Mouse (Mus musculus): ENCODE results near the gene Paqr8. TPM values are rescaled to one million over a fixed set of nuclear protein-coding genes. Genes with fewer than 3 reads are reported as not detected.

Gene Paqr8
- total and polyA plus RNA-seq, 2 experiments from 2014 or later: 25.8 to 55.9 TPM

DNA sequence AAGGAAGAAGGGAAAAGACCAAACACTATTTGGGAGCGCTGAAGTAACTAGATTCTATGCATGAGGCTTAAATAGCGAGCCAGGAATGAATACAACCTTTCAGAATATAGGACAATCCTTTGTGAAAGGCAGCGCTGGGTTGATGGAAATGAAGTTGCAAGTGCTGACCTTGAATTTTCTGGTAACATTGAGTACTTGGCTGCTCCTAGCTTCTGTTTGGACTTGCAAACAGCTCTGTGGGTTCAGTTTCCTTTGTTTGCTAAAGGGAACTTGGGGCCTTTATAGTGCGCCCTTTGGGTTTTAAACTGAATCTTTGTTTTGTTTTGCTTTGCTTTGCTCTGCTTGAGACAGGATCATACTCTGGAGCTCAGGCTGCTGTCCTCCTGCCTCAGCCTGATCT is 18.1 kb downstream of the Paqr8 start:
- DNase-seq: no peak

DNA sequence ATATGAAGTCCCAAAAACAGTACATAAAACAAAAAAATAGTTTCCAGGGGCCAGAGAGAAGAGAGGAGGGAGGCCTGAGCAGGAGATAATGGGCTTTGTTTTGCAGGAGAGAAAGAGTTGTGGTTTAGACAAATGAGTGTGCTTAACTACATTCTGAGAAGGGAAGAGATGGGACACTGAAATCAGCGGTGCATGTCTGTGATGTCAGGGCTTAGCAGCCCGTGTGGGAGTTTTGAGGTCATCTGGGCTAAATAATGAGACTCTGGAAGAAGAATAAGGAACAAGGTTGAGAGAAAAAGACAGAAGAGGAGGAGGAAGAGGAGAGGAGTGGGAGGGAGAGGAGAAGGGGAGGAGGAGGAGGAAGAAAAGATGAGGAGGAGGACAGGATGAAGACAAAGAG is 21.7 kb downstream of the Paqr8 start:
- H3K9ac ChIP-seq: no peak overlapping the region
- H3K4me2 ChIP-seq (ENCODE audit: low read depth): no peak overlapping the region
- no peak for TF ChIP-seq CTCF (IDR thresholded peaks at IDR 0.05; ENCODE audit: low read depth)
- no peak overlapping the region for H3K27ac ChIP-seq (ENCODE audit: low read depth, low read length)
- no peak overlapping the region for H3K4me3 ChIP-seq (ENCODE audit: low read depth, low read length)
- DNase-seq (no peak), ATAC-seq (no peak)
- WGBS: 15% methylated on average over 2 of the region's 2 CpGs
- H3K9me3 ChIP-seq (ENCODE audit: low read length): no peaks in the 10 kb centered on the region
- H3K4me1 ChIP-seq (ENCODE audit: insufficient read depth): no peaks in the 10 kb centered on the region
- no peaks in the 10 kb centered on the region for H3K27me3 ChIP-seq (ENCODE audit: insufficient read depth, low read length)
- no peaks in the 10 kb centered on the region for H3K36me3 ChIP-seq (ENCODE audit: insufficient read depth)

More for the DNA sequence above, 18.1 kb downstream of the Paqr8 start:
- Histone ChIP-seq H3K4me3 (ENCODE audit: low read depth, low read length) (no peak overlapping the region), H3K9me3 (ENCODE audit: low read length) (no peaks in the 10 kb centered on the region), H3K4me2 (ENCODE audit: low read depth) (no peak overlapping the region), H3K27ac (ENCODE audit: low read depth, low read length) (peak overlapping the region; percentile 22; the same call in 1 of the 2 replicates), H3K9ac (no peak overlapping the region), H3K36me3 (ENCODE audit: insufficient read depth) (no peaks in the 10 kb centered on the region), H3K4me1 (ENCODE audit: insufficient read depth) (no peaks in the 10 kb centered on the region), H3K27me3 (ENCODE audit: insufficient read depth, low read length) (no peaks in the 10 kb centered on the region)
- WGBS: 19% methylated on average over 4 of the region's 4 CpGs
- ATAC-seq: no peak
- TF ChIP-seq CTCF (IDR thresholded peaks at IDR 0.05; ENCODE audit: low read depth): no peak

DNA sequence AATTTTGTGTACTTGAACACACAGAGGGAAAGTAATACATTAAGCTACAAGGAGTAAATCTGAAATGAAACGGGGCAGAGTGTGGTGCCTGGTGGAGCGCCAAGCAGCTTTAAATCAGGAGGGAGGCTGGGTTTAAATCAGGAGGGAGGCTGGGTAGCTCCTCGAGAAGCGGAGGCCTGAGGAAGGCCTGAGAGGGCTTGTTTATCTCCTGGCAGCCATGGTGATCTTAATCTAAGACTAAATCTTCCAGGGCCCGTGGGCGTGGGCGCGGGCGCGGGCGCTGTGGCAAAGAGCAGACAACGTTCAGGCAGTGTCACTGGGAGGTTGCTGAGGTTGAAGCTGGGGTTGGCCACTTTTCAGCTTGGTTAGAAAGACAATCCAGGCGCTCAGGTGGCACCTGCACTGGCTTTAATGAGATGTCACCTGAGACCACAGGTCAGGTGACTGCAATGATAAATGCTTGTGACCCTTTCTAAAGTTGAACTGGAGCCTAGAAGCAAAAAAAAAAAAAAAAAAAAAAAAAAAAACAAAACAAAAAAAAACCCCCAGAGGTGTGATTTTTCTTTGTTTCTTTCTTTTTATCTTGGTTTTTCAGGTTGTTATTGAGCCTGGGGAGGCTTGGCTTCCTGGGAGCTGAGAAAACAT is 22.2 kb downstream of the Paqr8 start:
- Histone ChIP-seq H3K36me3 (ENCODE audit: insufficient read depth) (no peaks in the 10 kb centered on the region), H3K4me3 (ENCODE audit: low read depth, low read length) (no peak overlapping the region), H3K4me2 (ENCODE audit: low read depth) (no peak overlapping the region), H3K27ac (ENCODE audit: low read depth, low read length) (no peak overlapping the region), H3K9ac (no peak overlapping the region), H3K4me1 (ENCODE audit: insufficient read depth) (no peaks in the 10 kb centered on the region), H3K9me3 (ENCODE audit: low read length) (no peaks in the 10 kb centered on the region), H3K27me3 (ENCODE audit: insufficient read depth, low read length) (no peaks in the 10 kb centered on the region)
- no peak for TF ChIP-seq CTCF (IDR thresholded peaks at IDR 0.05; ENCODE audit: low read depth)
- ATAC-seq (no peak), DNase-seq (no peak)
- WGBS: 42% methylated on average over 13 of the region's 13 CpGs

DNA sequence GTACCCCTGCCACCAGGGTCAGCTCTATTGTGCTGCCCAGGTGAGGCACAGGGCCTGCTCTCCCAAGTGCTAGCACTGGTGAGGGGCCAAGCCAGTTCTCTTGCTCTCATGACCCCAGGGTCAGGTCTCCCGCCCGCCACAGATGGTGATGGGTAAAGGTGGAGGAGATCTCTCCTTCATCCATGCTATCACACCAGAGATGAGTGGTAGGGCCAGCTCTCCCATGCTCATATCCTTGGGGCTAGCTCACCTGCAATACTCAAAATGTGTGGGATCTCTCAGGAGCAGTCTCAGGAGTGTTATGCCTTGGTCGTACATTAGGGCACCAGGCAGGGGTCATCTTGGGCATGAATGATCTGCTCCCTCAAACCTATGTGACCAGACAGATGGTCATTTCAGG is 24.4 kb downstream of the Paqr8 start:
- no peak for DNase-seq
- no peak for TF ChIP-seq CTCF (IDR thresholded peaks at IDR 0.05; ENCODE audit: low read depth)
- Histone ChIP-seq H3K36me3 (ENCODE audit: insufficient read depth) (no peaks in the 10 kb centered on the region), H3K27me3 (ENCODE audit: insufficient read depth, low read length) (no peaks in the 10 kb centered on the region), H3K4me2 (ENCODE audit: low read depth) (no peak overlapping the region), H3K27ac (ENCODE audit: low read depth, low read length) (no peak overlapping the region), H3K9me3 (ENCODE audit: low read length) (no peaks in the 10 kb centered on the region), H3K4me1 (ENCODE audit: insufficient read depth) (no peaks in the 10 kb centered on the region), H3K9ac (no peak overlapping the region), H3K4me3 (ENCODE audit: low read depth, low read length) (no peak overlapping the region)
- WGBS: 98% methylated on average over 3 of the region's 3 CpGs
- ATAC-seq: no peak

DNA sequence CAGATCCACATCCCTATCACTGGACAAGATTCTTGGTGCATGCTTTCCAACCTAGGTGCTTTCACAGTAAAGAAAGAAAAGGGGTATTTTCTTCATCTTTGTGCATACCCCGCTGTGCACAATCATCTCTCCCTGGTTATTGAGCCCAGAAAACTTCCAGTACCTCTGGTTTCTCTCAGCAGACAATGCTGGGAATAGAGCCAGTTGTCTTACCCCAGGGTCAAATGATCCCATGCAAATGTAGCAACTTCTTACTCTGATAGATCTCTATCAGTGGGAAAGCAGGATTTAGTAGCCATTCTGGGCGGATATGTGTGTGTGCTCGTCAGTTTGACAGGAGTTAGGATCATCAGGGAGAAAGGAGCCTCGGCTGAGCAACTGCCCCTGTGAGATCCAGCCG is 25.2 kb downstream of the Paqr8 start:
- Histone ChIP-seq H3K4me1 (ENCODE audit: insufficient read depth) (no peaks in the 10 kb centered on the region), H3K27ac (ENCODE audit: low read depth, low read length) (no peak overlapping the region), H3K9ac (no peak overlapping the region), H3K9me3 (ENCODE audit: low read length) (no peaks in the 10 kb centered on the region), H3K27me3 (ENCODE audit: insufficient read depth, low read length) (no peaks in the 10 kb centered on the region), H3K4me3 (ENCODE audit: low read depth, low read length) (no peak overlapping the region), H3K4me2 (ENCODE audit: low read depth) (no peak overlapping the region), H3K36me3 (ENCODE audit: insufficient read depth) (no peaks in the 10 kb centered on the region)
- WGBS: 86% methylated on average over 5 of the region's 5 CpGs
- ATAC-seq (no peak), DNase-seq (no peak)
- TF ChIP-seq CTCF (IDR thresholded peaks at IDR 0.05; ENCODE audit: low read depth): no peak

DNA sequence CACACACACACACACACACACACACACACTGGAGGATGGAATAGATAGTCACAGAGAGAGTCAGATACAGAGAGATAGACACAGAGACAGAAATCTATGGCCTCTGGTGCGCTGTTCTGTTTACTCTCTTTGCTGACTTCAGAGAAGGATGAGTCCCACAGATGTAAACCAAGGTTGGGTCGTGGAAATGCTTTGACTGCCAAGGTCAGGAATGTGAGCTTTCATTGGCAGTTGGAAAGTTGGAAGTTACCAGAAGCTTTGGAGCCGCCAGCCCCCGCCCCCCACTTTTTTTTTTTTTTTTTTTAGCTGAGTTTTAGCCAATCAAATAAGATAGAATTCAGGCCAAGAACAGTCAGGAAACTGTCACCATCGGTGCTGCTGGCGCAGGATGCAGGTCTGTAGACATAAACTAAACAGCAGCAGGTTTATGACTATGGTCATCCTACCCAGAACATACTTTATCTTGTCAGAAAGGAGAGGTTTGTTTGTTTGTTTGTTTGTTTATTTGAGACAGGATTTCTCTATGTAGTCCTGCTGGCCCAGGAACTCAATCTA is 27.2 kb downstream of the Paqr8 start:
- Histone ChIP-seq H3K27me3 (ENCODE audit: insufficient read depth, low read length) (no peaks in the 10 kb centered on the region), H3K9me3 (ENCODE audit: low read length) (no peaks in the 10 kb centered on the region), H3K36me3 (ENCODE audit: insufficient read depth) (no peaks in the 10 kb centered on the region), H3K4me3 (ENCODE audit: low read depth, low read length) (no peak overlapping the region), H3K4me2 (ENCODE audit: low read depth) (no peak overlapping the region), H3K4me1 (ENCODE audit: insufficient read depth) (0 out of 2 replicates have a peak, but pooled peaks cover under 1% of the 10 kb centered on the region), H3K27ac (ENCODE audit: low read depth, low read length) (no peak overlapping the region), H3K9ac (no peak overlapping the region)
- WGBS: 87% methylated on average over 6 of the region's 6 CpGs
- no peak for TF ChIP-seq CTCF (IDR thresholded peaks at IDR 0.05; ENCODE audit: low read depth)
- no peak for DNase-seq
- no peak for ATAC-seq

DNA sequence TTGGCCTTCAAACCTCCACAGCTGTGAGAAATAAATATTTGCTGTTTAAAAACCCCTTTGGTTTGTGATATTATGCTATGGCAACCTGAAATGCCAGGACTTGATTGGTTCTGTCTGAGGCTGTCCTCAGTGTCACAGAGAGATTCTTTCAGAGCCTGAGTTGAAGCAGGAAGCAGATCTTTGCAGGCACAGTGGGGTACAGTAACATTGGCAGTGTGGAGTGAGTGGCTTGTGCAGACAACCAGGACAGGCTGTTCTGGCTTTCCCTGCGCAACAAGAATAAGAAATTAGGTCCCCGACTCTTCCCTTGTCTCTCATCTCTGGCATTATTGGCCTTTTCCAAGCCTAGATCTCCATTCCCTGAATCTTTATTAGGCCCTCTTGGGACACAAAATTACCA is 29.3 kb downstream of the Paqr8 start:
- no peak for DNase-seq
- H3K4me1 ChIP-seq (ENCODE audit: insufficient read depth): peaks cover 7% of the 10 kb centered on the region; the same call in 1 of the 2 replicates
- no peak overlapping the region for H3K4me3 ChIP-seq (ENCODE audit: low read depth, low read length)
- H3K36me3 ChIP-seq (ENCODE audit: insufficient read depth): no peaks in the 10 kb centered on the region
- no peak overlapping the region for H3K4me2 ChIP-seq (ENCODE audit: low read depth)
- ATAC-seq: no peak
- TF ChIP-seq CTCF (IDR thresholded peaks at IDR 0.05; ENCODE audit: low read depth): no peak
- no peaks in the 10 kb centered on the region for H3K9me3 ChIP-seq (ENCODE audit: low read length)
- 88% methylated on average over 2 of the region's 2 CpGs for WGBS
- H3K9ac ChIP-seq: no peak overlapping the region
- no peaks in the 10 kb centered on the region for H3K27me3 ChIP-seq (ENCODE audit: insufficient read depth, low read length)
- no peak overlapping the region for H3K27ac ChIP-seq (ENCODE audit: low read depth, low read length)
